Mouse (Mus musculus) megakaryocyte-erythroid progenitor cell, adult 5 weeks (primary cell): ENCODE data around the gene Skint2. TPM values are rescaled to one million over a fixed set of nuclear protein-coding genes. Genes with fewer than 3 reads are reported as not detected.

Experiments used
- polyA plus RNA-seq: library from polyadenylated mRNA; stranded (reverse); fragments of >175 nt; gene quantifications from 2 replicates; pipeline ENCODE4 v1.2.3, GENCODE M21; 2012

Gene Skint2
- not detected in 2 replicates for polyA plus RNA-seq

DNA sequence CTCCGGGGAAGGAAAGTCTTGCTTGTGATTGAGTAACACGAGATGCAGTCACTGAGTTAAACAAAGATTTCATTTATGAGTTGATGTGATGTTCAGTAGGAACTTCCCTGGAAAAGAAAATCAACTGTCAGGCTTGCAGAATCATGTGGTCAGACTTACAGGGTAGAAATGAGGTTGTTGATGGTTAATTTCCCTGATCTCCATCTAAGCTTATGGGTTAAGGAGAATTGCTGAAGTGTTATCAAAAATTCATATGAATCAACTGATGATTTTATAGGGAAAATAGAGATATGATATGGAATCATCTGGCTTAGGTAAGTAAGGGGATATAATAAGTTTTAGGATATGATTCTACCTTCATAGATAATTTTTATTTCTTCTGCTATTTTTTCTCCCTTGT lies at the start of gene Skint2:
Skint2 (plus strand) TSS at position 301 of the 400 bp plus-strand sequence.

Other genes with a start within 250 kb of the Skint2 start
- gene Skint9, start 123.2 kb upstream of the Skint2 start, polyA plus RNA-seq: not detected in 2 replicates
- gene Skint10, start 217.7 kb downstream of the Skint2 start, polyA plus RNA-seq: not detected in 2 replicates